Mouse (Mus musculus) MEL (cell line): ENCODE data around the gene Frmd4a.

ENCODE experiments used
- CTCF ChIP-seq, 3 experiments: IDR thresholded peaks in 2 of 3; conservative IDR thresholded peaks in 1 of 3; 2 replicates each; pipeline ENCODE4 v1.5.1; 2011 to 2012; ENCODE audit warnings: low read length in 3 of 3, low read depth in 2 of 3, mild to moderate bottlenecking in 2 of 3, improper control_type of control experiment in 1 of 3, inconsistent platforms in 1 of 3, mixed read lengths in 1 of 3, moderate library complexity in 1 of 3; ENCODE audit not compliant: control insufficient read depth in 1 of 3, insufficient read depth in 1 of 3, poor library complexity in 1 of 3, severe bottlenecking in 1 of 3
- GATA1 ChIP-seq: IDR thresholded peaks from 2 replicates; pipeline ENCODE4 v1.6.1; 2011; ENCODE audit warnings: low read depth, low read length, improper control_type of control experiment
- POLR2A ChIP-seq, 2 experiments: IDR thresholded peaks; 2 replicates each; pipeline ENCODE4 v1.6.1; 2011 to 2012; ENCODE audit warnings: low read length in 2 of 2, mild to moderate bottlenecking in 2 of 2, control low read depth in 1 of 2, improper control_type of control experiment in 1 of 2, low read depth in 1 of 2, moderate library complexity in 1 of 2; ENCODE audit not compliant: control insufficient read depth in 1 of 2, insufficient read depth in 1 of 2, poor library complexity in 1 of 2
- POLR2AphosphoS2 ChIP-seq: IDR thresholded peaks from 2 replicates; pipeline ENCODE4 v1.6.1; 2011; ENCODE audit warnings: low read length, improper control_type of control experiment
- USF1 ChIP-seq: IDR thresholded peaks from 2 replicates; pipeline ENCODE4 v1.6.1; 2014; ENCODE audit warnings: low read depth, mild to moderate bottlenecking, inconsistent platforms, low read length, improper control_type of control experiment, moderate library complexity
- ZKSCAN1 ChIP-seq: IDR thresholded peaks from 2 replicates; pipeline ENCODE4 v1.6.1; 2012; ENCODE audit warnings: low read depth, mild to moderate bottlenecking, inconsistent platforms, low read length, improper control_type of control experiment, moderate library complexity

- TF ChIP-seq ZKSCAN1 (no peak), CTCF (IDR thresholded peaks at IDR 0.05 in 2 of 3, conservative IDR thresholded peaks at IDR 0.05 in 1 of 3; ENCODE audit: control insufficient read depth in 1 of 3, insufficient read depth in 1 of 3, low read depth in 2 of 3, low read length in 3 of 3, poor library complexity in 1 of 3, severe bottlenecking in 1 of 3) (no peak), POLR2A (IDR thresholded peaks at IDR 0.05; ENCODE audit: control insufficient read depth in 1 of 2, insufficient read depth in 1 of 2, low read depth in 1 of 2, low read length in 2 of 2, poor library complexity in 1 of 2) (no peak), GATA1 (no peak), USF1 (no peak), POLR2AphosphoS2 (no peak)
Measured at GRCm38 (mm10) chr2:4190345-4190744, 172.8 kb downstream of the Frmd4a start.
